Mouse (Mus musculus) brain, embryonic 18.5 days (tissue): Measurements from ENCODE around the gene Gm10320.

Experiments used
- DNase-seq: peaks from one replicate; pipeline ENCODE4 v3.0.0-alpha.2; 2012; ENCODE audit warnings: low read depth, low spot score

The Gm10320 gene

GRCm38 (mm10) chr13:98491909-98492308, at the start of gene Gm10320:
Gene Gm10320 (minus strand): TSS chr13:98492001.
- DNase-seq, result no peak

GRCm38 (mm10) chr13:98541601-98542000, 49.8 kb upstream of the Gm10320 start:
- no peak for DNase-seq

GRCm38 (mm10) chr13:98540206-98540605, 48.4 kb upstream of the Gm10320 start:
- DNase-seq, result no peak

- no peak for DNase-seq
These were observed 47.5 kb upstream of the Gm10320 start for GRCm38 (mm10) chr13:98539311-98539710.

- no peak for DNase-seq
These were observed 46.8 kb upstream of the Gm10320 start for GRCm38 (mm10) chr13:98538587-98538986.

- DNase-seq, result no peak
These were observed 43.1 kb upstream of the Gm10320 start for GRCm38 (mm10) chr13:98534913-98535262.

- DNase-seq, result no peak
These were observed 42.5 kb upstream of the Gm10320 start for GRCm38 (mm10) chr13:98534190-98534912.

GRCm38 (mm10) chr13:98533415-98533814, 41.6 kb upstream of the Gm10320 start:
- DNase-seq, result no peak

GRCm38 (mm10) chr13:98532699-98533375, 41.0 kb upstream of the Gm10320 start:
- no peak for DNase-seq

- DNase-seq, result no peak
These were observed 40.2 kb upstream of the Gm10320 start for GRCm38 (mm10) chr13:98531976-98532375.

- no peak for DNase-seq
These were observed 39.5 kb upstream of the Gm10320 start for GRCm38 (mm10) chr13:98531306-98531705.

GRCm38 (mm10) chr13:98523719-98524316, 32.0 kb upstream of the Gm10320 start:
- no peak for DNase-seq

- no peak for DNase-seq
These were observed 26.5 kb upstream of the Gm10320 start for GRCm38 (mm10) chr13:98518341-98518740.

- DNase-seq, result no peak
These were observed 25.9 kb upstream of the Gm10320 start for GRCm38 (mm10) chr13:98517666-98518065.

GRCm38 (mm10) chr13:98516985-98517384, 25.2 kb upstream of the Gm10320 start:
- DNase-seq, result no peak

GRCm38 (mm10) chr13:98512066-98512465, 20.3 kb upstream of the Gm10320 start:
- no peak for DNase-seq

GRCm38 (mm10) chr13:98507656-98508055, 15.9 kb upstream of the Gm10320 start:
- DNase-seq, result no peak

- no peak for DNase-seq
These were observed 14.7 kb upstream of the Gm10320 start for GRCm38 (mm10) chr13:98506496-98506895.

- no peak for DNase-seq
These were observed 14.2 kb upstream of the Gm10320 start for GRCm38 (mm10) chr13:98505989-98506388.

GRCm38 (mm10) chr13:98505489-98505857, 13.7 kb upstream of the Gm10320 start:
- DNase-seq, result no peak

- no peak for DNase-seq
These were observed 13.1 kb upstream of the Gm10320 start for GRCm38 (mm10) chr13:98504661-98505488.

GRCm38 (mm10) chr13:98504181-98504660, 12.4 kb upstream of the Gm10320 start:
- DNase-seq, result no peak
